Mouse (Mus musculus) kidney, postnatal 4 days (tissue): ENCODE data around the gene Methig1.
"Not testable (repeated sequence)": the region's sequence is repeated elsewhere in the genome, so short reads cannot be mapped to it uniquely, and the experiment has no call there.

Experiments
- DNase-seq, 2 experiments: peaks; one replicate each; pipeline ENCODE4 v3.0.0; 2021; ENCODE audit warnings: mixed read lengths in 2 of 2

Gene Methig1

DNA sequence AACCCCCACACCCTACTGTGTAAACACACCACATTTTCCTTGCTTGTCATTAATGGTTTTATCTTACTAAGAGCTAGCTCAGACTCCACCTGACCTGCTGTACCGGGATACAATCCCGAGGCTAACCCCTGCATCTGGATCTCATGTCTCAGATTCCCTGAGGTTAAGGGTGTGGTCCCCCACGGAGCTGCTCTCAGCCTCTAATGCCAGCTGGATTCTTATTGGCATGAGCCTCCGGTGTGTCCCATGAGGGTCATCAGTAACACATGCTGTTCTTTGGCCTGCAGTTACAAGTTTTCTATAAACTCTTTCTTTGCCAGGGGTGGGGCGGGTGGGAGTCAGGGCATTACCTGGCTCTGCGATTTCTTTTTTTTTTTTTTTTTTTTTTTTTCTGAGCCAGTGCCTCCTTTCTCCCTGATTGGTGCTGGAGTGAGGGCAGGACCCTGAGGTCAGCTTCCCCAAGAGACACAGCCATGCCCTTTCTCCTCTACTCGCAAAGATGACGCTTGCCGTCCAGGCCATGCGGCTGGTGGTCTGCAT is at the start of gene Methig1, which contains the start of gene Mettl7a2:
Gene Methig1 (plus strand): TSS at position 439 of the 540 bp plus-strand sequence.
Gene Mettl7a2 (plus strand): TSS at position 490 of the 540 bp plus-strand sequence.
- no peak for DNase-seq

DNA sequence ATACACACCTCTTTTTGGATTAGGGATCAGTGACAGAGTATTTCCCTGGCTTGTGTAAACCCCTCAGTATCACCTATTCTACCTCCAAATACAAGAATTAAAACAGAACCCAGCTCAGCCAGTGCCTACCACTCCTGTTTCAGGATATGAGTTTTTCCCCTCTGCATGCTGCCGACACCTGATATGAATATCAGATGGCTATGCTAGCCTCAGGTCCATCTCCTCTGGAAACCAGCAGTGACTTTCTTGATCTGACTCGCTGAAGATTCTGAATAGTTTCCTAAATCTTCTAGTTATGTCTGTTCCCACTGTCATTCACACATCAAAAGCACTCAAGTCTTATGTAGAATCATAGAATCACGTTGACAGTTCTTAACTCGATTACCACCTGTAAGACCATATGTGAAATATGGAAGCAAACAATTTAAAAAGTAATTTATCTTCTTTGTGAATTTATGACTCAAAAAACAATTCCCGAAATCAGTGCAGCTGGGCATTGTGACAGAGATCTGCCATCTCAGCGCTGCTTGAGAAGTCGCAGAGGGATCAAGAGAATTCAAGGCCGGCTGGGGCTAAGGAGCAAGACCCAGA is 49.4 kb upstream of the Methig1 start:
- peak in 1 of 2 experiments; percentile 35 for DNase-seq

DNA sequence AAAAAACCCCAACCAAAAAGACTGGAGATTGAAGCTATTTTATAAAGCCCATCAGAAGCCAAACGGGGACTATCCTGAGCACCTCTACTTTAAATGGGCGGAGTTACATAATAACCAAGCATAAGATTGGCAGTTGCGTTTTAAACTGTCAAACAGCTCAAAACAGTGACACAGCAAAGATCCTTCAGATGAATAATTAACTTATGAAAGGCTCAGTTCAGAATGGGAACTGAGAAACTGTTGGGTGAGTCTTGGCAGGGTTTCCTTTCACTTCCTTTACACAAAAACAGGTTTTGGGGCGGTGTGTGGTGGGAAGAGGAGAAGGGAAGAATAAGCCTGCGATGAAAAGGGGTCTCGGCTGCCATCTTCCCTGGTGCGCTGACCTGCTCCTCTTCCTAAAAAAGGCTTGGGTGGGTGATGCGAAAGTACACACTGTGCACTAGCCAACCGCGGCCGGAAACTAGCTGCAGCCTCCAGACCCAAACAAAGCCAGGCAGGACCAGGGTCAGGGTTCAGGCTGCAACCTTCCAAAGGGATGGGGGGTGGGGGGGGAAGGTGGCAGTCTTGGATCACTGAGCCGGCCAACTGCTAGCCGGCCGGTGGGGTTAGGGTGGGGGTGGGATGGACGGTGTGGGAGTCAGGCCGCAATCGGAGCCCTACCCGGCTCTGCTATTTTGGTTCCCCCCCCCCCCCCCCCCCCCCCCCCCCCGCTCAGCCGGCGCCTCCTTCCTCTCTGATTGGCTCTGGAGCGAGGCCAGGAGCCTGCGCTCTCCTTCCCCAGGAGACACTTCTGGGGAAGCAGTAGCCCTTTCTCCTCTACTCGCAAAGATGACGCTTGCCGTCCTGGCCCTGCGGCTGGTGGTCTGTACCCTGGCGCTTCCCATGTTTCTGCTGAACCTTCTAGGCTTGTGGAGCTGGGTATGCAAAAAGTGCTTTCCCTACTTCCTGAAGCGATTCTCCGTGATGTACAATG is 48.6 kb upstream of the Methig1 start, which contains the start of gene Mettl7a1:
Gene Mettl7a1 (plus strand): TSS at position 122 of the 973 bp plus-strand sequence.
- peak; percentile 86 to 91 for DNase-seq

DNA sequence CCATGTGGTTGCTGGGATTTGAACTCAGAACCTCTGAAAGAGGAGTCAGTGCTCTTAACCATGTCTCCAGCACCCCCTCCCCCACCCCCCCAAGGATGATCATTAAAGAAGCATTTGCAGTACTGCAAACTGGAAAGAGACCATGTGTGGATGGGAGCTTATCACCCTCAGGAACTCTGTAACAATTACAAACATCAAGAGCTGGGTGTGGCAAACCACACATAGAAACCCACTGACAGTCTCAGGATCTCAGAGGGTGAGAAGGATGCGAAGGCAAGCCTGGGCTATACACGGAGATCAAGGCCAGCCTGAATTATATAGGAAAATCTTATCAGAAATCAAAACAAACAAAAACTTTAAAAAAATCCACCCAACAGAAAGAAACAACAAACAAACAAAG is 46.7 kb upstream of the Methig1 start:
- DNase-seq = no peak

DNA sequence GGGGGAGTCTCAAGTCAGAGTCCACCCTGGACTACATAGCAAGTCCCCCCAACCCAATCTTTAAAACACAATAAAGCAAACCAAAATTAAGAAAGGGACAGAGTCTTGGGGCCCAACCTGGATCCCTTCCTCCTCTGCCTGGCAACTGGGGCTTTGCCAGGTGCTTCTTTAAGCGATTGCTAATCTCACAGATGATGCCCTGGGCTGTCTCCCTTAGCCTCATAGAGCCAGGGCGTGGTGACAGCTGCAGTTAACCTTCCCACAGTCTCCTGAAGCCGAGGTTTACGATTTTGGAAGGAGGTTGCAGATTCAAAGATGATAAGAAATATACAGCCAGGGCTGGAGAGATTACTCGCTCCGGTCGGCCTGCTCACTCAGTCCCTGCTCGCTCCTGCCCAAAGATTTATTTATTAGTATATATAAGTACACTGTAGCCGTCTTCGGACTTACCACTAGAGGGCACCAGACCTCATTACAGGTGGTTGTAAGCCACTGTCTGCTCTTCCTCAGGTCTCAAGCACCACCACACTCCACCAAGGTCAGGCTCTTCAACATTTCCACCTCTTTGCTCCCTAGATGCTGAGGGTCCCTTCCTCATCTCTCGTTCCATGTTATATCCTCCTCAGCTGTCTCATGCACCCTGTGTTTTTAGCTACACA is 45.4 kb upstream of the Methig1 start:
- peak; percentile 51 to 69 for DNase-seq

DNA sequence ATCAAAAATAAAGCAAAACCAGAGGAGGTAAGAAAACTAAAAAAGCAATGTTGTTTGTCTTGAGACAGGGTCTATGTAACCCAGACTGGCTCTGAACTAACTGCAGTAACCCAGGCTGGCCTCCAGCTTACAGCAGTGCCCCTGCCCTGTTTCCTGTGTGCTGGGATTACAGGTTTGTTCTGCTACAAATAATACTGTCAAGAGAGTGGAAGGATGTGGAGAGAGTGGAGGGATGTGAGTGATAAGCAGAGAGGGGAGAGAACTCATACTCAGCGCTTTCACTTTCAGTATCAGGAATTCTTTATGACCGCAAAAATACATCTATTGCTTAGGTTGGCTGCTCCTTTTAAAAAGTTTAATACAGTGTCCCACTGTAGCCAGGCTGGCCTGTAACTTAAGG is 40.6 kb upstream of the Methig1 start:
- no peak for DNase-seq

DNA sequence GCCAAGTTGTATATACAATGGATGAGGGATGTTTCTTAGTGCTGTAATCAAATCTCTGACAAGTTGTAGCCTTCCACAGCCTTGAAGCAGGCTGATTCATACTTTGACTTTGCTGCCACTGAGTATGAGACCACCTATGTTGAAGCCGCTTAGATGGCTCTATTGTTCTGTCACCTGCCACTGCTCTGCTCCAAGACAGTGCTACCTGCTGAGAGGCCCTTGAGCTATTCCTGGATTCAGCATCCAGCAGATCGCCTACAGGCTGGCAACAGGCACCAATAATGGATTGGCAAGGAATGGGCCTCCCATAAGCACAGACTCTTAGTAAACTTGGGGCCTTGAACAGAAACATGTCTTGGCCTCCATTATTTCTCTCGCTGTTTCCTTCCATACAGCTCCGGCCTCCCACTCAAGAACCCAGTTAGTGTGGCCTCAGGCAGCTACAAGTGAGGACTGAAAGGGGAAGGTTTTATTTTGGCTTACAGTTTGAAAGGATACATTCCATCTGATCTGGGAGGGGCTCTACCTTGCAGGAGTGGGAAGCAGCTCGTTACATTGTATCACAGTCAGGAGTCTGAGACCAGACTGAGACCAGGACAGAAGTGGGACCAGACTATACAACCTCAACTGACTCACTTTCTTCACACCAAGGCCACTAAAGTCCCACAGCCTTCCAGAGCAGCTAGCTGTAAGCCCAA is 38.4 kb upstream of the Methig1 start:
- DNase-seq = no peak

DNA sequence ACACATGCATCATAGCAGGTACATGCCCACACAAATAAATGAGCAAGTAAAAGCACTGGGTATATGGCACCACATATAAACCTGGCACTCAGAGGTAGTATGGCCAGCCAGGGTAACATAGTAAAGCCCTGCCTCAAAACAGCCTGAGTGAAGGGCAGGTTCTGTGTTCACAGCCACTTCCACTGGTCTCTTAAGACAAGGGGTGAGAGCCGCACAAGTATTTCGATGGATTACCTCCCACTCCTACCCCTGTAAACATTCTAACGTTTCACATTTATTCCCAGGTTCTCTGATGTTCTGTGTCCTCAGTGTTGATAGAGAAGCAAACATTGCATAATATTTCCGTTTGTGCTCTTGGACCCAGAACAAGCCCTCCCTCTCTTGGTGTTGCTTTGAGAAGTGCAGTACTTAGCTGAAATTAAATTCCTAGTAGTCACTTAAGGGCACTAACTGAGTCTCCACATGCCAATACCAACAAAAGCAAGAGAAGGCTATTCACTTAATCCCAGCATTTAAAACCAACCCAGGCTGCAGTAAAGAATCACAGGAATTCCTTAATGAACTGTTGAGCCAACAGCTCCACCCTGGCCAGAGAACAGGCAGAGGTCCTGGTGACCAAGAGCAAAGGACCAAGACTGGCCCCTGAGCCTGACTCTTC is 34.8 kb upstream of the Methig1 start:
- not testable (repeated sequence) for DNase-seq

DNA sequence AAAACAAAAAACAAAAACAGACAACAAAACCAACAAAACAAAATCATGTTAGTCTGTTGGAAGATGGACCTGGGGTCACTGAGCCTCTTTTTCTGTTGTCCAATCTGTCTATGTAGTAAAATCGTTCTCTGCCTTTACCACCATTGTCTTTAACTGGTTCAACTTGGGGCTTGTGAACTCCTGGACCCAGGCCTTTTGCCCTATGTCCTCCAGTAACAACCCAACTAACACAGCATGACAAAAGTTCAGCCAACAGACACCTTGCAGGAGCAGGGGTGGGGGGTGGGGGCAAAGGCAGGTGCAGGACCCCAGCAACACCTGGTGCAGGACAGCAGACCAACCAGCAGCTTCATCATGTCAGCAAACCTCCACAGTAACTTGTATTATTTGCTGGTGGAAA is 33.1 kb upstream of the Methig1 start:
- no peak for DNase-seq

DNA sequence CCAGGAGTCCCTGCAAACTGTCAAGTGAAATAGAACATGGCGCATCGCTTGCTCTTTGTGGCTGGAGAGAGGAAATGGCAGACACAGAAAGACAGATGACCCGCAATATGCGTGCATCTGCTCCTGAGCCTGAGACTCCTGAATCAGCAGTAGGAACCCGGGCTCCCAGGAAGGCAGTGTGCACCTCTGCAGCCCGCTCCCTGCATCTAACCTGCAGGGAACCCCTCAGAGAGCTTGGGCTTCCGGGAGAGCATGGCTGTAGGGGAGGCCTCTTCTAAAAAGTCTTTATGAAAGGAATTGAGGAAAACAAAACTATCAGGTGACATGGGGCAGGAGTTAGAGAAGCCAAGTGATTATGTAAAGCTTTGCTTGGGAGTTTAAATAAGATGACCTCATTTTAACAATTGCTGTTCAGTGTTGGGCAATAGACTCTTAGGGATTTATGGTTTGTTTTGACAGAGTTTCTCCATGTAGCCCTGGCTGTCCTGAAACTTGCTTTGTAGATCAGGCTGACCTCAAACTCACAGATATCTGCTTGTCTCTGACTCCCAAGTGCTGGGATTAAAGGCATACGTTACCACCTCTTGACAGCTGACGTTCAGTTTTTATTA is 32.5 kb upstream of the Methig1 start:
- no peak for DNase-seq

DNA sequence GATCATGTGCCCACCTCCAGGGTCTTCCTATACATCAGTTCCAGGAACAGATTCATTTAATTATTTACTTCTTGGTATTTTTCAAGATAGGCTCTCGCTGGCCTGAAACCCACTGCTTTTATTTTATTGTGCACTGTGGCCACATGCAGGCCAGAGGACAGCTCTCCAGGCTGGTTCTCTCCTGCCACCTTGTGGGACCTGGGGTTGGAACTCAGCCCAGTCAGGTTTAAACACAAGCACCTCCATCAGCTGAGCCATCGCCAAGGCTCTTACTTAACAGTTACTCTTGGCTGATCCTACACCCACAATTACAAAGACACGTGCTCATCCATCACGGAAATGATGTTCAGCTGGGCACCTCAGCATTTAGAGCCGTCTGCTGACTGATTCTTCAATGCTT is 31.8 kb upstream of the Methig1 start:
- DNase-seq = peak; percentile 69 to 80

DNA sequence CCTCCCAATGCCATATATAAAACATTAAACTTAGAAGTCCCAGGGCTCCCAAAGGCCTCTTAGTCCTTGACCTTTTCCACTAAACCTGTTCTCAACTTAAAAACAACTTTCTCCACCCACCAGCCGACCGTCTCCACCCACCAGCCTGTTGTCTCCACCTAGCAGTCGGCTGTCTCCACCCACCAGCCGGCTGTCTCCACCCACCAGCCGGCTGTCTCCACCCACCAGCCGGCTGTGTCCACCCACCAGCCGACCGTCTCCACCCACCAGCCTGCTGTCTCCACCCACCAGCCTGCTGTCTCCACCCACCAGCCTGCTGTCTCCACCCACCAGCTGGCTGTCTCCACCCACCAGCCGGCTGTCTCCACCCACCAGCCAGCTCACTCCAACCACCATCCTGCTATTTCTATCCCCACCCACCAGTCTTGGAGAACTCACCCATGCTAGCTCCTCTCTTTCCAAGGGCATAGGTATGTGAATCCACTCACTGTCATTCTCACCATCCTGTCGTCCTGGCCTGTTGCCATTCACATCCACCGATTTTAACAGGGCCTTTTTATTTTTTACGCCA is 28.8 kb upstream of the Methig1 start:
- peak; percentile 12 to 47 for DNase-seq

DNA sequence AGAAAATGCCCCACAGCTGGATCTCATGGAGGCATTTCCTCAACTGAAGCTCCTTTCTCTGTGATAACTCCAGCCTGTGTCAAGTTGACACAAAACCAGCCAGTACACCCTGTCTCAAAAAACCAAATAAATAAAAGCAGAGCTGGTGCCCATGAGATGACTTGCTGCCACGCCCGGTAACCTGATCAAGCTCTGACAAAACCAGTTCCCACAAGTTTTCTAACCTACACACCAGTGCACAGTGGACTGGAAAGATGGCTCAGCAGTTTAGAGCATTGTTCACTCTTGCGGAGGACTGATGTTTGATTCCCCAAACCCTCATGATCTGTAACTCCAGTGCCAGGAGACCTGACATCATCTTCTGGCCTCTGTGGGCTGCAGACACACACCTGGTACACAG is 27.7 kb upstream of the Methig1 start:
- no peak for DNase-seq

DNA sequence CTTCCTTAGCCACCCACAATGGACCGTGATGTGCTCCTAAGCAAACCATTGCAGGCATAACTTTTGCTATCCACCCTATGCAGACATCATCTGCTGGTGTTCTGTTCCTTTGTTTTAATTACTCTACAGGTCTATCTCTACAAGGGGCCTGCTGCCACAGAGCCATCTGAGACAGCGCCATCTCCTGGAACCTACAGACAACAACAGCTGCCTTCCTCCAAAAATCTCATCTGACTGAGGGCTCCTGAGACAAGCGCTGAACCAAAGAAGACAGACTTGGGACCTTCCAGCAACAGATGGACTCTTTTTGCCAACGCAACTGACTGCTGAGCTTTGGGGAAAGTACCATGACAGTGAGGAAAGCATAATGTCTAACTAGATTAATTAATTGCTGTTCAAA is 24.9 kb upstream of the Methig1 start:
- peak in 1 of 2 experiments; percentile 29 for DNase-seq

DNA sequence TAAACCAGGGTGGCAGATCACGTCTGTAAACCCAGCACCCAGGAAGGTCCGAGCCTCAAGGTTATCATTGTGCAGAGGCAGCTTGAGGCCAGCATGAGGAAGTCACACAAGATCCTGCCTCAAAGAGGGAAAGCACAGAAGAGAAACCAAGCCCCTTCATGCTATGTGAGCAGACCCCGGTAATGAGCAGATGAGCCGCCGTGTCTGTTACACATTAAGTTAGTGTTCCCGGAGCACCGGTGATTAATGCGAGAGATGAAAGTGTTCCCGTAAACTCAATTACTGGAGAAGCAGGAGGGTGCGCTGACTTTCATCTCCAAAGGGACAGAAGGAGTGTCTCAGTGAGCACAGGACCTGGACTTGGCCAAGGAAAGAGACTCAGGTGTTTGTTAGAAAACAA is 23.6 kb upstream of the Methig1 start:
- DNase-seq = not testable (repeated sequence)

DNA sequence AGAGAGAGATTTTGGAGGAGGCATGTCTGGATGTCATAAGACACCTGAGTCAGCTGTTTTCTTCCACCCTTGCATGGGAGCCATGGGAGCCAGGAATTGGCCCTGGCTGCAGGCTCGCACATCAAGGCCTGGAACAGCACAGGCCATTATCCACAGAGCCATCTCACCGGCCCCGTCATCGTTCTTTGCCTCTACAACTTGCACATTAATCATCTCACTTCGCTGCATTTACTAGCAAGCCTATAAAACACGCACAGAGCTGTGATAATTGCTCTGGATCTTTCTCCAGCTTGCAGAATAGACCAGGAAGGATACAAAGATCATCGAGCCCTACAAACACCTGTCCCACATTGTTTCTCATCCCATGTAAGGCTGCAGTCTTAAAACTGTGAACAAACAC is 22.2 kb upstream of the Methig1 start:
- DNase-seq = no peak

DNA sequence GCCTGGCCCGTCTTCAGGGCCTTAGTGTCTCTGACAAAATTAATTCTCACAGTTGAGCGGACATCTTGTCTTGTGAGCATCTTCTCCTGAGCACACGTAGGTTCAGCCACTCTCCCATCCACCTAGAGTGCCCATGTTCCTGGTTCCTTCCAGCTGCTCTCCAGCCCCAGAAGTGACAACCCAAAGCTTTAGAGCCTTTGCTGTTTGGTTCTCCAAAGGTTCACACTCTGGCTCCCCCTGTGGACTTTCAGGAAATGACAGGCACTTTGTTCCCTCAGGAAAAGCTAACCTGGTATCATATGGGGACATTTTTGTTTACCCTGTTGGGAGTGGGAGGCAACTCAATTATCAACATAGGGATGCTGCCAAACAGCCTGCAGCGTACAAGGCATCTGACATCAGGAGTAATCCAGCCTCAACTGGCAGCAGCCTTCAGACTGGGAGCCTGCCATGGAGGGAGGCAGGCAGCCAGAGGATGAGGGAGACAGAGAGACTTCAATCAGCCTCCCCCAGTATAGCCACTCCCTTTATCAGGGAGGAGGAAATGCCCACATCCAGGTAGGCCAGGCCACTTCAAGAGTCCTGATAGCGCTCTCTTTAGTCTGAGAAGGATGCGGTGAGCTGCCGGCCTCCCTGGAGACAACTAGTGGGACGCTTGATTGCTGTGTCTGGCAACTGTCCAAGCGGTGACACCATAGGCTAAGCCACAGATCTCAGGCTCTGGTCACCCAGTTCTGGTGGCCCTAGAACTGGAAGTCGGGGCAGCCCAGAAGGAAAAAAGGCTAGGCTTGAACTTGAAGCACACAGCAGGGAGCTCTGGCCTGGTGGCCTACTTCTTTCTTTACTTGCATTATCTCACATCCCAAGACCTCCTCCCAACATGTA is 20.6 kb upstream of the Methig1 start:
- DNase-seq = not testable (repeated sequence)

DNA sequence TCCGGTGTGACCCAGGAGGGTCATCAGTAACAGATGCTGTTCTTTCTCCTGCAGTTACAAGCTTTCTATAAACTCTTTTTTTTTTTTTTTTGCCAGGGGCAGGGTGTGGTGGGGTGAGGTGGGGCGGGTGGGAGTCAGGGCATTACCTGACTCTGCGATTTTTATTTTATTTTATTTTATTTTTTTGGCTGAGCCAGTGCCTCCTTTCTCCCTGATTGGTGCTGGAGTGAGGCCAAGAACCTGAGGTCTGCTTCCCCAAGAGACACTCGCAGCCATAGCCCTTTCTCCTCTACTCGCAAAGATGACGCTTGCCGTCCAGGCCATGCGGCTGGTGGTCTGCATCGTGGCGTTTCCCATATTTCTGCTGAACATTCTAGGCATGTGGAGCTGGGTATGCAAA is 18.3 kb upstream of the Methig1 start, which contains the start of gene Mettl7a3:
Gene Mettl7a3 (plus strand): TSS at position 301 of the 400 bp plus-strand sequence.
- DNase-seq = no peak

DNA sequence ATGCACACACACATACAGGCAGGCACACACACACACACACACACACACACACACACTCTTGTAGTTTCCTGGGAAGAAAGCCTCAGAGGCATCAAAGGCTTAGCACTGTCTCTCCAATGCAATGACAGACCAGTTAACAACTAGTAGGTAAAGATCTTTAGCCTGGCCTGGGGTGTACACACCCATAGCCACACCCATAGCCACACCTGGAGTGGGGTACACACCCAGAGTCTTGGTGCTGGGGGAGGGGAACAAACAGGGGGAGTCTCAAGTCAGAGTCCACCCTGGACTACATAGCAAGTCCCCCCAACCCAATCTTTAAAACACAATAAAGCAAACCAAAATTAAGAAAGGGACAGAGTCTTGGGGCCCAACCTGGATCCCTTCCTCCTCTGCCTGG is 15.6 kb upstream of the Methig1 start:
- not testable (repeated sequence) for DNase-seq

DNA sequence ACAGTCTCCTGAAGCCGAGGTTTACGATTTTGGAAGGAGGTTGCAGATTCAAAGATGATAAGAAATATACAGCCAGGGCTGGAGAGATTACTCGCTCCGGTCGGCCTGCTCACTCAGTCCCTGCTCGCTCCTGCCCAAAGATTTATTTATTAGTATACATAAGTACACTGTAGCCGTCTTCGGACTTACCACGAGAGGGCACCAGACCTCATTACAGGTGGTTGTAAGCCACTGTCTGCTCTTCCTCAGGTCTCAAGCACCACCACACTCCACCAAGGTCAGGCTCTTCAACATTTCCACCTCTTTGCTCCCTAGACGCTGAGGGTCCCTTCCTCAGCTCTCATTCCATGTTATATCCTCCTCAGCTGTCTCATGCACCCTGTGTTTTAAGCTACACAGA is 15.1 kb upstream of the Methig1 start:
- peak; percentile 82 to 88 for DNase-seq
